11 mouse cellular contexts compared by ENCODE assay signal in genomic region chr17:69105035-69105798, GRCm38 (mm10). TPM values are rescaled to one million over a fixed set of nuclear protein-coding genes. Genes with fewer than 3 reads are reported as not detected.
A peak's percentile ranks its signal among the peaks of the same experiment; 100 is the strongest.
DNase-seq lines count a peak whose midpoint lies in the region; ATAC-seq and TF ChIP-seq lines count a peak whose summit lies in the region.
"Had no signal": no experiment of that assay in that cellular context is flagged by ENCODE, and none has a peak within 500 bp of the region (broad histone marks: within the 10 kb centered on the region; RNA-seq: fewer than 3 reads in every experiment).

No protein-coding gene starts in this region.

- no peaks in the 10 kb centered on the region for H3K9me3 ChIP-seq in lung, embryonic 14.5 days (ENCODE audit: low read depth, low read length)
- no peaks in the 10 kb centered on the region for H3K9me3 ChIP-seq in heart, embryonic 10.5 days
- no peaks in the 10 kb centered on the region for H3K9me3 ChIP-seq in intestine, embryonic 15.5 days
- no peaks in the 10 kb centered on the region for H3K9me3 ChIP-seq in stomach, embryonic 14.5 days (ENCODE audit: control insufficient read depth, low read depth, low read length)
- no peaks in the 10 kb centered on the region for H3K9me3 ChIP-seq in forebrain, embryonic 10.5 days
- H3K9me3 ChIP-seq: midbrain, embryonic 12.5 days had no signal

- ATAC-seq in lung, embryonic 14.5 days (ENCODE audit: insufficient read depth): peak; percentile 38; the same call in 1 of the 2 replicates
- peak; percentile 85 for ATAC-seq in intestine, embryonic 15.5 days
- no peak for ATAC-seq in stomach, embryonic 14.5 days (ENCODE audit: insufficient number of reproducible peaks, insufficient read depth, low FRiP score, low read depth)

- no peak overlapping the region for H3K27ac ChIP-seq in lung, embryonic 14.5 days (ENCODE audit: low read depth)
- peak overlapping the region; percentile 62; the same call in 1 of the 2 replicates for H3K27ac ChIP-seq in heart, embryonic 10.5 days
- no peak overlapping the region for H3K27ac ChIP-seq in intestine, embryonic 15.5 days
- H3K27ac ChIP-seq in stomach, embryonic 14.5 days (ENCODE audit: low read length): no peak overlapping the region
- no peak overlapping the region for H3K27ac ChIP-seq in forebrain, embryonic 10.5 days
- H3K27ac ChIP-seq: liver, embryonic 14.5 days; midbrain, embryonic 12.5 days had no signal

- no peak overlapping the region for H3K4me3 ChIP-seq in lung, embryonic 14.5 days (ENCODE audit: low read depth, low read length)
- peak overlapping the region; percentile 47 for H3K4me3 ChIP-seq in heart, embryonic 10.5 days
- no peak overlapping the region for H3K4me3 ChIP-seq in intestine, embryonic 15.5 days (replicated peaks)
- H3K4me3 ChIP-seq in stomach, embryonic 14.5 days (ENCODE audit: low read depth, low read length): no peak overlapping the region
- no peak overlapping the region for H3K4me3 ChIP-seq in forebrain, embryonic 10.5 days
- H3K4me3 ChIP-seq: midbrain, embryonic 12.5 days had no signal

- DNase-seq in lung, embryonic 14.5 days: peak; percentile 17
- no peak for DNase-seq in lung, postnatal 14 days
- DNase-seq in heart, embryonic 10.5 days (ENCODE audit: low spot score): no peak
- no peak for DNase-seq in spleen, postnatal 4 days (ENCODE audit: low spot score in 2 of 2)
- DNase-seq in ovary, postnatal 36 days (ENCODE audit: low spot score): no peak
- DNase-seq in forebrain, embryonic 10.5 days (ENCODE audit: extremely low spot score, low spot score): no peak

- no peak for TF ChIP-seq CTCF in lung, embryonic 14.5 days (IDR thresholded peaks at IDR 0.05; ENCODE audit: low read depth)

- H3K4me1 ChIP-seq in lung, embryonic 14.5 days (ENCODE audit: insufficient read depth): no peaks in the 10 kb centered on the region
- peaks cover 14% of the 10 kb centered on the region for H3K4me1 ChIP-seq in heart, embryonic 10.5 days
- peaks cover 3% of the 10 kb centered on the region; the same call in 1 of the 2 replicates for H3K4me1 ChIP-seq in intestine, embryonic 15.5 days (replicated peaks)
- no peaks in the 10 kb centered on the region for H3K4me1 ChIP-seq in stomach, embryonic 14.5 days (ENCODE audit: control insufficient read depth, insufficient read depth, low read length)
- no peaks in the 10 kb centered on the region for H3K4me1 ChIP-seq in forebrain, embryonic 10.5 days
- H3K4me1 ChIP-seq: midbrain, embryonic 12.5 days had no signal

- H3K36me3 ChIP-seq in lung, embryonic 14.5 days (ENCODE audit: insufficient read depth): no peaks in the 10 kb centered on the region
- H3K36me3 ChIP-seq in heart, embryonic 10.5 days: no peaks in the 10 kb centered on the region
- no peaks in the 10 kb centered on the region for H3K36me3 ChIP-seq in intestine, embryonic 15.5 days
- no peaks in the 10 kb centered on the region for H3K36me3 ChIP-seq in stomach, embryonic 14.5 days (ENCODE audit: control insufficient read depth, insufficient read depth, low read length)
- H3K36me3 ChIP-seq in forebrain, embryonic 10.5 days (replicated peaks): no peaks in the 10 kb centered on the region
- H3K36me3 ChIP-seq: midbrain, embryonic 12.5 days had no signal

- no peaks in the 10 kb centered on the region for H3K27me3 ChIP-seq in lung, embryonic 14.5 days (ENCODE audit: insufficient read depth, low read length)
- H3K27me3 ChIP-seq in heart, embryonic 10.5 days (ENCODE audit: insufficient read depth, poor library complexity, severe bottlenecking): no peaks in the 10 kb centered on the region
- H3K27me3 ChIP-seq in intestine, embryonic 15.5 days (replicated peaks): no peaks in the 10 kb centered on the region
- H3K27me3 ChIP-seq in stomach, embryonic 14.5 days (ENCODE audit: control insufficient read depth, insufficient read depth, low read length): no peaks in the 10 kb centered on the region
- no peaks in the 10 kb centered on the region for H3K27me3 ChIP-seq in forebrain, embryonic 10.5 days (ENCODE audit: poor library complexity, severe bottlenecking)
- H3K27me3 ChIP-seq: CH12.LX had no signal

- WGBS in lung, embryonic 14.5 days: 18% methylated on average over 14 of the region's 14 CpGs
- WGBS in heart, embryonic 10.5 days: 17% methylated on average over 14 of the region's 14 CpGs
- 40% methylated on average over 14 of the region's 14 CpGs for WGBS in intestine, embryonic 15.5 days
- 38% methylated on average over 14 of the region's 14 CpGs for WGBS in stomach, embryonic 14.5 days
- WGBS in forebrain, embryonic 10.5 days: 68% methylated on average over 14 of the region's 14 CpGs

- H3K9ac ChIP-seq in lung, embryonic 14.5 days: peak overlapping the region; percentile 1; the same call in 1 of the 2 replicates
- H3K9ac ChIP-seq in intestine, embryonic 15.5 days: no peak overlapping the region
- H3K9ac ChIP-seq in stomach, embryonic 14.5 days (replicated peaks; ENCODE audit: low read depth, low read length): no peak overlapping the region
- H3K9ac ChIP-seq: liver, embryonic 14.5 days; midbrain, embryonic 12.5 days had no signal

- H3K4me2 ChIP-seq in lung, embryonic 14.5 days: peak overlapping the region; percentile 23; the same call in 1 of the 2 replicates
- H3K4me2 ChIP-seq in intestine, embryonic 15.5 days (replicated peaks): peak overlapping the region; percentile 36
- H3K4me2 ChIP-seq in stomach, embryonic 14.5 days (replicated peaks; ENCODE audit: low read depth, low read length): 0 out of 2 replicates have a peak overlapping the region, but pooled peaks have one; percentile 17
- H3K4me2 ChIP-seq: midbrain, embryonic 12.5 days had no signal

RNA-seq across cellular contexts. Expression of gene Epb41l3, which starts 29.7 kb away (rescaled TPM):
- polyA plus RNA-seq in lung, embryonic 14.5 days (2014; fragmentation: Nextera tagmentation; extraction: Ambion mirVana): 62.0 and 64.0 TPM in 2 replicates
- polyA plus RNA-seq in heart, embryonic 10.5 days (2016; fragmentation: Nextera tagmentation; extraction: Ambion mirVana): 108 and 132 TPM in 2 replicates
- 118 and 131 TPM in 2 replicates for polyA plus RNA-seq in intestine, embryonic 15.5 days (2015; fragmentation: Nextera tagmentation; extraction: Ambion mirVana)
- 75.0 and 77.9 TPM in 2 replicates for polyA plus RNA-seq in stomach, embryonic 14.5 days (2014; fragmentation: Nextera tagmentation; extraction: Ambion mirVana)
- polyA plus RNA-seq in forebrain, embryonic 10.5 days (2016; fragmentation: Nextera tagmentation; extraction: Ambion mirVana): 49.1 and 50.8 TPM in 2 replicates
